Mouse (Mus musculus) neural tube, embryonic 11.5 days (tissue): ENCODE data around the gene Rassf6. TPM values are rescaled to one million over a fixed set of nuclear protein-coding genes. Genes with fewer than 3 reads are reported as not detected.

ENCODE experiments used
- ATAC-seq: fragments of 200-750 bp; cut with Nextera tagmentation; 2 replicates; pipeline ENCODE4 v1.8.0; 2017; ENCODE audit warnings: moderate number of reproducible peaks, mild to moderate bottlenecking, moderate TSS enrichment, moderate library complexity; ENCODE audit not compliant: insufficient read depth, low FRiP score, low TSS enrichment
- DNase-seq: peaks from one replicate; pipeline ENCODE4 v3.0.0-alpha.2; 2015; ENCODE audit warnings: low spot score
- H3K27ac ChIP-seq: fragments of 300-500 bp; sonication (generic); 2 replicates; pipeline ENCODE4 v1.5.1; 2014; ENCODE audit warnings: low read depth, mild to moderate bottlenecking, low read length
- H3K27me3 ChIP-seq: fragments of 300-500 bp; sonication (generic); 2 replicates; pipeline ENCODE4 v1.6.1; 2014; ENCODE audit warnings: mild to moderate bottlenecking, low read length, mixed read lengths; ENCODE audit not compliant: control insufficient read depth, insufficient read depth
- H3K36me3 ChIP-seq: fragments of 300-500 bp; sonication (generic); 2 replicates; pipeline ENCODE4 v1.6.1; 2014; ENCODE audit warnings: mild to moderate bottlenecking, low read length, moderate library complexity, mixed read lengths; ENCODE audit not compliant: control insufficient read depth, insufficient read depth
- H3K4me1 ChIP-seq: fragments of 300-500 bp; sonication (generic); 2 replicates; pipeline ENCODE4 v1.6.1; 2014; ENCODE audit warnings: low read length, mixed read lengths; ENCODE audit not compliant: control insufficient read depth, insufficient read depth
- H3K4me2 ChIP-seq: fragments of 300-500 bp; sonication (generic); 2 replicates; pipeline ENCODE4 v1.6.1; 2014; ENCODE audit warnings: low read depth, mild to moderate bottlenecking, moderate library complexity
- H3K4me3 ChIP-seq: fragments of 300-500 bp; sonication (generic); 2 replicates; pipeline ENCODE4 v1.5.1; 2014; ENCODE audit warnings: low read depth, low read length
- H3K9ac ChIP-seq: fragments of 300-500 bp; sonication (generic); 2 replicates; pipeline ENCODE4 v1.6.1; 2014; ENCODE audit warnings: mild to moderate bottlenecking, low read length
- H3K9me3 ChIP-seq: fragments of 300-500 bp; sonication (generic); 2 replicates; pipeline ENCODE4 v1.6.1; 2016; ENCODE audit warnings: low read length; ENCODE audit not compliant: control insufficient read depth
- WGBS: fragments of 180-500 bp; shearing (Covaris S2); extraction: QIAGEN DNeasy Blood & Tissue Kit; methylation state at CpG from one replicate; pipeline ENCODE4 v1.1.7; 2014; 5-methylcytosine and 5-hydroxymethylcytosine counted together
- polyA plus RNA-seq: library from polyadenylated mRNA; unstranded; fragments of >200 nt; fragmentation: Nextera tagmentation; extraction: Ambion mirVana; gene quantifications from 2 replicates; pipeline ENCODE4 v1.2.1, GENCODE M21; 2014

Gene Rassf6
- polyA plus RNA-seq, 1 experiment from 2014 or later, result 0.50 TPM

GRCm38 (mm10) chr5:90571216-90571615 lies 69.2 kb downstream of the Rassf6 start:
- DNase-seq (no peak), ATAC-seq (no peak)
- Histone ChIP-seq H3K9me3 (no peaks in the 10 kb centered on the region), H3K4me2 (no peak overlapping the region), H3K36me3 (no peaks in the 10 kb centered on the region), H3K9ac (no peak overlapping the region), H3K27ac (no peak overlapping the region), H3K4me1 (no peaks in the 10 kb centered on the region), H3K27me3 (no peaks in the 10 kb centered on the region), H3K4me3 (no peak overlapping the region)
- WGBS, result 37% methylated on average over 3 of the region's 3 CpGs

- H3K9ac ChIP-seq, result no peak overlapping the region
- ATAC-seq, result no peak
- H3K4me1 ChIP-seq, result no peaks in the 10 kb centered on the region
- no peak overlapping the region for H3K27ac ChIP-seq
- H3K4me3 ChIP-seq, result no peak overlapping the region
- no peak for DNase-seq
- H3K36me3 ChIP-seq, result no peaks in the 10 kb centered on the region
- H3K4me2 ChIP-seq, result no peak overlapping the region
- H3K27me3 ChIP-seq, result no peaks in the 10 kb centered on the region
- H3K9me3 ChIP-seq, result no peaks in the 10 kb centered on the region
Measured at GRCm38 (mm10) chr5:90568338-90568737, 72.1 kb downstream of the Rassf6 start.

GRCm38 (mm10) chr5:90567788-90568187 lies 72.7 kb downstream of the Rassf6 start:
- no peaks in the 10 kb centered on the region for H3K27me3 ChIP-seq
- no peaks in the 10 kb centered on the region for H3K4me1 ChIP-seq
- no peaks in the 10 kb centered on the region for H3K9me3 ChIP-seq
- H3K27ac ChIP-seq, result no peak overlapping the region
- ATAC-seq, result no peak
- no peak for DNase-seq
- no peak overlapping the region for H3K4me2 ChIP-seq
- no peaks in the 10 kb centered on the region for H3K36me3 ChIP-seq
- H3K9ac ChIP-seq, result no peak overlapping the region
- no peak overlapping the region for H3K4me3 ChIP-seq
- WGBS, result 80% methylated on average over 5 of the region's 5 CpGs

GRCm38 (mm10) chr5:90565205-90565604 lies 75.3 kb downstream of the Rassf6 start:
- no peaks in the 10 kb centered on the region for H3K27me3 ChIP-seq
- H3K9me3 ChIP-seq, result no peaks in the 10 kb centered on the region
- no peak overlapping the region for H3K4me2 ChIP-seq
- no peak overlapping the region for H3K9ac ChIP-seq
- H3K4me1 ChIP-seq, result no peaks in the 10 kb centered on the region
- 89% methylated on average over 6 of the region's 6 CpGs for WGBS
- DNase-seq (no peak), ATAC-seq (no peak)
- H3K36me3 ChIP-seq, result no peaks in the 10 kb centered on the region
- H3K27ac ChIP-seq, result no peak overlapping the region
- no peak overlapping the region for H3K4me3 ChIP-seq

- Histone ChIP-seq H3K36me3 (no peaks in the 10 kb centered on the region), H3K4me1 (no peaks in the 10 kb centered on the region), H3K4me2 (no peak overlapping the region), H3K9me3 (no peaks in the 10 kb centered on the region), H3K27me3 (no peaks in the 10 kb centered on the region), H3K9ac (no peak overlapping the region), H3K27ac (no peak overlapping the region), H3K4me3 (no peak overlapping the region)
- WGBS, result 90% methylated on average over 4 of the region's 4 CpGs
- DNase-seq (no peak), ATAC-seq (no peak)
Measured at GRCm38 (mm10) chr5:90564161-90564560, 76.3 kb downstream of the Rassf6 start.

GRCm38 (mm10) chr5:90562880-90563279 lies 77.6 kb downstream of the Rassf6 start:
- H3K4me3 ChIP-seq, result no peak overlapping the region
- no peak for DNase-seq
- no peaks in the 10 kb centered on the region for H3K36me3 ChIP-seq
- H3K9me3 ChIP-seq, result no peaks in the 10 kb centered on the region
- H3K4me1 ChIP-seq, result no peaks in the 10 kb centered on the region
- H3K4me2 ChIP-seq, result no peak overlapping the region
- ATAC-seq, result no peak
- WGBS, result 93% methylated on average over 4 of the region's 4 CpGs
- H3K27ac ChIP-seq, result no peak overlapping the region
- H3K9ac ChIP-seq, result no peak overlapping the region
- H3K27me3 ChIP-seq, result no peaks in the 10 kb centered on the region

GRCm38 (mm10) chr5:90561721-90562275 lies 78.7 kb downstream of the Rassf6 start:
- Histone ChIP-seq H3K4me2 (no peak overlapping the region), H3K27me3 (no peaks in the 10 kb centered on the region), H3K4me1 (no peaks in the 10 kb centered on the region), H3K9me3 (no peaks in the 10 kb centered on the region), H3K36me3 (no peaks in the 10 kb centered on the region), H3K9ac (no peak overlapping the region), H3K27ac (no peak overlapping the region), H3K4me3 (no peak overlapping the region)
- no peak for DNase-seq
- WGBS, result 91% methylated on average over 11 of the region's 11 CpGs
- no peak for ATAC-seq

- 91% methylated on average over 6 of the region's 6 CpGs for WGBS
- Histone ChIP-seq H3K4me1 (no peaks in the 10 kb centered on the region), H3K4me2 (no peak within 1 kb of the TSS), H3K27me3 (no peaks in the 10 kb centered on the region), H3K9ac (no peak within 1 kb of the TSS), H3K27ac (no peak within 1 kb of the TSS), H3K36me3 (no peaks in the 10 kb centered on the region), H3K9me3 (no peaks in the 10 kb centered on the region), H3K4me3 (no peak within 1 kb of the TSS)
- DNase-seq (no peak), ATAC-seq (no peak)
Measured at GRCm38 (mm10) chr5:90560743-90561142, 79.7 kb downstream of the Rassf6 start, which contains the start of gene 5830473C10Rik. TSS of gene 5830473C10Rik (plus strand) at chr5:90561107.

- Histone ChIP-seq H3K4me1 (no peaks in the 10 kb centered on the region), H3K36me3 (no peaks in the 10 kb centered on the region), H3K9me3 (no peaks in the 10 kb centered on the region), H3K27ac (no peak overlapping the region), H3K4me3 (no peak overlapping the region), H3K27me3 (no peaks in the 10 kb centered on the region), H3K9ac (no peak overlapping the region), H3K4me2 (no peak overlapping the region)
- ATAC-seq (no peak), DNase-seq (no peak)
- 78% methylated on average over 3 of the region's 3 CpGs for WGBS
Measured at GRCm38 (mm10) chr5:90556052-90556451, 84.4 kb downstream of the Rassf6 start.
